In the genomic region with DNA sequence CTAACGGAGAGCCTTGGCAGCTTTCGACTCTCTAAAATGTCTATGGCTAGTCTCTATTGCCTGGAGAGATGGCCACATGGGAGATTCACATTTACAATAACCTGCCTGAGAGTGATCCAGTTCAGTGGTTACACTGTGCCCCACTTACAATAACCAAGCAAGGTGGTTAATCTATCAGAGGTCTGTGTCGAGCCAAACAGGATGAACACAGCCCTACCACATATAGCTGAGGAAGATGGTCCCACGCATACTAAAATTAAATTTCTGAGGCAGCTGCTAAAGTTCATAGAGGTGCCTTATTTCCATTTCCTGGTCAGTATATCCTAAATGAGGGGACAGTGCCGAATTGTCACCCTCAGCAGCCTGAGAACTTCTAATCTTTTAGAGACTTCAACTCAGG, we compare ENCODE assay signal across 14 mouse cellular contexts. TPM values are rescaled to one million over a fixed set of nuclear protein-coding genes. Genes with fewer than 3 reads are reported as not detected.
DNase-seq lines count a peak whose midpoint lies in the region; ATAC-seq lines count a peak whose summit lies in the region.
"Had no signal": no experiment of that assay in that cellular context is flagged by ENCODE, and none has a peak within 500 bp of the region (broad histone marks: within the 10 kb centered on the region; RNA-seq: fewer than 3 reads in every experiment).

No protein-coding gene starts in this region.

- WGBS in heart, embryonic 16.5 days: 70% methylated on average over 5 of the region's 5 CpGs
- 63% methylated on average over 5 of the region's 5 CpGs for WGBS in neural tube, embryonic 13.5 days
- 72% methylated on average over 5 of the region's 5 CpGs for WGBS in embryonic facial prominence, embryonic 15.5 days

- DNase-seq in heart, adult 8-10 months (ENCODE audit: low spot score): no peak
- no peak for DNase-seq in neural tube, embryonic 10.5 days (ENCODE audit: extremely low spot score, low spot score)
- DNase-seq in naive thymus-derived CD4-positive, alpha-beta T cell, adult 2 months (ENCODE audit: low read depth): peak; percentile 50
- no peak for DNase-seq in layer of hippocampus, adult 9-11 months
- DNase-seq: cerebellum, postnatal 25 days; kidney, adult 8-10 months; kidney, postnatal 36 days; liver, postnatal 0 days had no signal

- no peak overlapping the region for H3K9ac ChIP-seq in heart, embryonic 16.5 days (ENCODE audit: low read length)
- no peak overlapping the region for H3K9ac ChIP-seq in neural tube, embryonic 13.5 days
- H3K9ac ChIP-seq in embryonic facial prominence, embryonic 15.5 days: no peak overlapping the region
- H3K9ac ChIP-seq: liver, postnatal 0 days; stomach, embryonic 15.5 days had no signal

- no peak overlapping the region for H3K4me2 ChIP-seq in heart, embryonic 16.5 days (ENCODE audit: low read depth, low read length)
- 0 out of 2 replicates have a peak overlapping the region, but pooled peaks have one; percentile 10 for H3K4me2 ChIP-seq in neural tube, embryonic 13.5 days
- no peak overlapping the region; the same call in 1 of the 2 replicates for H3K4me2 ChIP-seq in embryonic facial prominence, embryonic 15.5 days (replicated peaks)
- H3K4me2 ChIP-seq: stomach, embryonic 15.5 days had no signal

- peaks cover 29% of the 10 kb centered on the region for H3K4me1 ChIP-seq in heart, embryonic 16.5 days (ENCODE audit: control insufficient read depth, insufficient read depth, low read length)
- peaks cover 49% of the 10 kb centered on the region for H3K4me1 ChIP-seq in neural tube, embryonic 13.5 days (replicated peaks)
- peaks cover 38% of the 10 kb centered on the region for H3K4me1 ChIP-seq in embryonic facial prominence, embryonic 15.5 days

- peaks cover 5% of the 10 kb centered on the region; the same call in 1 of the 2 replicates for H3K9me3 ChIP-seq in heart, embryonic 16.5 days (replicated peaks; ENCODE audit: control insufficient read depth, low read length)
- no peaks in the 10 kb centered on the region for H3K9me3 ChIP-seq in neural tube, embryonic 13.5 days
- H3K9me3 ChIP-seq in embryonic facial prominence, embryonic 15.5 days (replicated peaks): no peaks in the 10 kb centered on the region
- H3K9me3 ChIP-seq: stomach, embryonic 15.5 days had no signal

- no peaks in the 10 kb centered on the region for H3K36me3 ChIP-seq in heart, embryonic 16.5 days (ENCODE audit: control insufficient read depth, insufficient read depth)
- no peaks in the 10 kb centered on the region for H3K36me3 ChIP-seq in neural tube, embryonic 13.5 days
- no peaks in the 10 kb centered on the region for H3K36me3 ChIP-seq in embryonic facial prominence, embryonic 15.5 days
- H3K36me3 ChIP-seq: G1E; stomach, embryonic 15.5 days had no signal

- no peak for ATAC-seq in heart, embryonic 16.5 days (replicated peaks; ENCODE audit: extremely low read depth, insufficient read depth, low FRiP score)
- no peak for ATAC-seq in neural tube, embryonic 13.5 days (ENCODE audit: low read depth)
- ATAC-seq in embryonic facial prominence, embryonic 15.5 days (ENCODE audit: insufficient number of reproducible peaks, low FRiP score, low TSS enrichment, low read depth): no peak
- ATAC-seq: forebrain, embryonic 14.5 days; liver, postnatal 0 days had no signal

- no peaks in the 10 kb centered on the region for H3K27me3 ChIP-seq in heart, embryonic 16.5 days (ENCODE audit: control insufficient read depth, insufficient read depth, low read length)
- no peaks in the 10 kb centered on the region for H3K27me3 ChIP-seq in neural tube, embryonic 13.5 days
- no peaks in the 10 kb centered on the region for H3K27me3 ChIP-seq in embryonic facial prominence, embryonic 15.5 days
- H3K27me3 ChIP-seq: stomach, embryonic 15.5 days had no signal

- peak overlapping the region; percentile 99 for H3K27ac ChIP-seq in heart, embryonic 16.5 days (ENCODE audit: low read length)
- peak overlapping the region; percentile 92 for H3K27ac ChIP-seq in neural tube, embryonic 13.5 days (replicated peaks)
- H3K27ac ChIP-seq in embryonic facial prominence, embryonic 15.5 days (replicated peaks): peak overlapping the region; percentile 95; the same call in 1 of the 2 replicates

- H3K4me3 ChIP-seq in heart, embryonic 16.5 days (ENCODE audit: low read length): no peak overlapping the region
- no peak overlapping the region for H3K4me3 ChIP-seq in neural tube, embryonic 13.5 days
- no peak overlapping the region for H3K4me3 ChIP-seq in embryonic facial prominence, embryonic 15.5 days (replicated peaks)
- H3K4me3 ChIP-seq: stomach, embryonic 15.5 days had no signal

RNA-seq across cellular contexts. Expression of a gene that starts 56.3 kb away (rescaled TPM):
- polyA plus RNA-seq in heart, embryonic 16.5 days (2015; fragmentation: Nextera tagmentation; extraction: Ambion mirVana): 33.1 and 36.5 TPM in 2 replicates
- total RNA-seq in heart, adult 8-10 months (2022): 10 to 100 TPM; 37.2 to 45.8 (median 39.8) TPM
- polyA plus RNA-seq in neural tube, embryonic 13.5 days (2015; fragmentation: Nextera tagmentation; extraction: Ambion mirVana): 34.6 and 45.5 TPM in 2 replicates
- polyA plus RNA-seq in embryonic facial prominence, embryonic 15.5 days (2015; fragmentation: Nextera tagmentation; extraction: Ambion mirVana): 46.7 and 53.0 TPM in 2 replicates
